Mouse (Mus musculus) liver, postnatal 0 days (tissue): ENCODE results near the gene Nolc1. TPM values are rescaled to one million over a fixed set of nuclear protein-coding genes. Genes with fewer than 3 reads are reported as not detected.

Experiments used
- ATAC-seq: fragments of 200-750 bp; cut with Nextera tagmentation; 2 replicates; pipeline ENCODE4 v1.8.0; 2017; ENCODE audit warnings: mild to moderate bottlenecking, moderate library complexity
- DNase-seq: peaks from one replicate; pipeline ENCODE4 v3.0.0-alpha.2; 2016
- H3K27ac ChIP-seq: fragments of 300-500 bp; sonication (generic); 2 replicates; pipeline ENCODE4 v1.5.1; 2014; ENCODE audit warnings: antibody characterized with exemption, moderate library complexity, mild to moderate bottlenecking, low read depth
- H3K27me3 ChIP-seq: fragments of 300-500 bp; sonication (generic); 2 replicates; pipeline ENCODE4 v1.6.1; 2014; ENCODE audit warnings: low read length, control low read depth, mixed read lengths; ENCODE audit not compliant: insufficient read depth
- H3K36me3 ChIP-seq: fragments of 300-500 bp; sonication (generic); replicated peaks from 2 replicates; pipeline ENCODE4 v1.6.1; 2014; ENCODE audit warnings: mild to moderate bottlenecking, control low read depth, low read length, moderate library complexity, mixed read lengths; ENCODE audit not compliant: insufficient read depth
- H3K4me1 ChIP-seq: fragments of 300-500 bp; sonication (generic); 2 replicates; pipeline ENCODE4 v1.6.1; 2014; ENCODE audit warnings: antibody characterized with exemption, mild to moderate bottlenecking, control low read depth; ENCODE audit not compliant: insufficient read depth
- H3K4me2 ChIP-seq: fragments of 300-500 bp; sonication (generic); 2 replicates; pipeline ENCODE4 v1.6.1; 2014; ENCODE audit warnings: low read depth, mild to moderate bottlenecking, low read length, moderate library complexity, mixed read lengths
- H3K4me3 ChIP-seq: fragments of 300-500 bp; sonication (generic); 2 replicates; pipeline ENCODE4 v1.5.1; 2014; ENCODE audit warnings: low read depth, low read length
- H3K9ac ChIP-seq: fragments of 300-500 bp; sonication (generic); replicated peaks from 2 replicates; pipeline ENCODE4 v1.6.1; 2014; ENCODE audit warnings: mild to moderate bottlenecking, moderate library complexity
- H3K9me3 ChIP-seq: fragments of 300-500 bp; sonication (generic); 2 replicates; pipeline ENCODE4 v1.6.1; 2016; ENCODE audit warnings: mild to moderate bottlenecking, control low read depth, low read length, mixed read lengths
- CTCF ChIP-seq: sonication (generic); IDR thresholded peaks from 2 replicates; pipeline ENCODE4 v1.5.1; 2016; ENCODE audit warnings: antibody characterized with exemption, low read depth
- EP300 ChIP-seq: IDR thresholded peaks from 2 replicates; pipeline ENCODE4 v1.6.1; 2016; ENCODE audit warnings: antibody characterized with exemption, low read depth, mild to moderate bottlenecking
- WGBS: fragments of 180-500 bp; shearing (Covaris S2); extraction: QIAGEN DNeasy Blood & Tissue Kit; methylation state at CpG from one replicate; pipeline ENCODE4 v1.1.7; 2014; ENCODE audit not compliant: insufficient replicate concordance; 5-methylcytosine and 5-hydroxymethylcytosine counted together
- polyA plus RNA-seq: library from polyadenylated mRNA; unstranded; fragments of >200 nt; fragmentation: Nextera tagmentation; extraction: Ambion mirVana; gene quantifications from 2 replicates; pipeline ENCODE4 v1.2.1, GENCODE M21; 2015

Gene Nolc1
- polyA plus RNA-seq, 1 experiment from 2014 or later: 26.9 TPM

DNA sequence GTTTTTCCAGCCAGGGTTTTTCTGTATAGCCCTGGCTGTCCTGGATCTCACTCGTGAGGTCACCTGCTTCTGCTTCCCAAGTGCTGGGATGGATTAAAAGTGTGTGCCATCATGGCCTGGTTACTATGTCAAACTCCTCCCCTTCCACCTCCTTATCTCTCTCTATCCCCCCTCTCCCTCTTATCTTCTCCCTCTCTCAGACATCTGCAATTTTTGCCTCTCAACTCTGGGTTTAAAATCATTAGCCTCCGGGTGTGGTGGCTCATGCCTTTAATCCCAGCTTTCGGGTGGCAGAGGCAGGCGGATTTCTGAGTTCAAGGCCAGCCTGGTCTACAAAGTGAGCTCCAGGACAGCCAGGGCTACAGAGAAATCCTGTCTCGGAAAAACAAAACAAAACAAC, 1.4 kb upstream of the Nolc1 start:
- no peak overlapping the region for H3K4me3 ChIP-seq
- H3K27ac ChIP-seq: peak overlapping the region; percentile 40; the same call in 1 of the 2 replicates
- H3K9ac ChIP-seq: no peak overlapping the region
- ATAC-seq (no peak), DNase-seq (no peak)
- H3K9me3 ChIP-seq: no peaks in the 10 kb centered on the region
- H3K36me3 ChIP-seq: peaks cover 48% of the 10 kb centered on the region
- H3K4me2 ChIP-seq: no peak overlapping the region
- peaks cover 17% of the 10 kb centered on the region for H3K4me1 ChIP-seq
- whole genome bisulfite sequencing: 66% methylated on average over 5 of the region's 5 CpGs
- H3K27me3 ChIP-seq: no peaks in the 10 kb centered on the region
- TF ChIP-seq EP300: 0 out of 2 replicates have a peak, but pooled peaks have one; percentile 23
- TF ChIP-seq CTCF: no peak

GRCm38 (mm10) chr19:46078535-46078934, 2.9 kb downstream of the Nolc1 start:
- 77% methylated on average over 3 of the region's 3 CpGs for WGBS
- Histone ChIP-seq H3K36me3 (peaks cover 52% of the 10 kb centered on the region), H3K27ac (no peak overlapping the region)

GRCm38 (mm10) chr19:46085185-46085584, 9.5 kb downstream of the Nolc1 start:
- 86% methylated on average over 8 of the region's 8 CpGs for WGBS
- DNase-seq (no peak), ATAC-seq (no peak)
- TF ChIP-seq EP300 (no peak), CTCF (no peak)
- H3K4me2 ChIP-seq: no peak overlapping the region
- peaks cover 48% of the 10 kb centered on the region for H3K36me3 ChIP-seq
- no peaks in the 10 kb centered on the region for H3K4me1 ChIP-seq
- no peaks in the 10 kb centered on the region for H3K27me3 ChIP-seq
- no peak overlapping the region for H3K4me3 ChIP-seq
- no peak overlapping the region for H3K27ac ChIP-seq
- H3K9ac ChIP-seq: no peak overlapping the region
- no peaks in the 10 kb centered on the region for H3K9me3 ChIP-seq

More at GRCm38 (mm10) chr19:46078535-46078934, 2.9 kb downstream of the Nolc1 start:
- no peak for ATAC-seq
- H3K9me3 ChIP-seq: no peaks in the 10 kb centered on the region
- no peak overlapping the region for H3K4me3 ChIP-seq
- H3K9ac ChIP-seq: no peak overlapping the region
- peaks cover 17% of the 10 kb centered on the region for H3K4me1 ChIP-seq
- no peaks in the 10 kb centered on the region for H3K27me3 ChIP-seq
- no peak overlapping the region for H3K4me2 ChIP-seq
- DNase-seq: no peak
- no peak for TF ChIP-seq EP300

GRCm38 (mm10) chr19:46086337-46086736, 10.7 kb downstream of the Nolc1 start:
- TF ChIP-seq CTCF: peak; percentile 86
- TF ChIP-seq EP300: no peak
- 37% methylated on average over 3 of the region's 3 CpGs for WGBS
- no peak overlapping the region for H3K27ac ChIP-seq
- no peak overlapping the region for H3K9ac ChIP-seq
- no peaks in the 10 kb centered on the region for H3K9me3 ChIP-seq
- no peaks in the 10 kb centered on the region for H3K27me3 ChIP-seq
- ATAC-seq (no peak), DNase-seq (peak; percentile 74)
- H3K36me3 ChIP-seq: peaks cover 38% of the 10 kb centered on the region
- no peak overlapping the region for H3K4me2 ChIP-seq
- H3K4me3 ChIP-seq: no peak overlapping the region
- no peaks in the 10 kb centered on the region for H3K4me1 ChIP-seq

DNA sequence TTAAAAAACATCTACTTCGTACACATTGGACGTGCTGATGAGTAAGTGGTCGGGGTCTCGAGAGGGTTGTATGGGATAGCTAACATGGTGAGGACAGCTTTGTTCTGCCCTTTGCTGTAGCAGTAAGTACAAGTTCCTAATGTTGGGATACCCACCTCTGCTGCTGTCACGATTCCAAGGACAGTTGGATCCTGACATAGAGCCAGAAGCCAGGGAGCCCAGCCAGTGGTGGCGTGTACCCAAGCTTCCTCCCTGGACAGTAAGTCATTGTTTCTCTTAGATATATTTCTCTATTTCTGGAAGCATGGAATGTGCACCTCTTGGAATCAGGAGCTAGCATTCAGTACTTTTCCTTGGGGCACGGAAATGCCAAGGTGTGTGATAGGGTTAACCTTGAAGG, 12.2 kb downstream of the Nolc1 start:
- no peak for DNase-seq
- Histone ChIP-seq H3K36me3 (peaks cover 23% of the 10 kb centered on the region), H3K4me1 (no peaks in the 10 kb centered on the region), H3K4me2 (no peak overlapping the region), H3K27ac (no peak overlapping the region), H3K9ac (no peak overlapping the region), H3K27me3 (no peaks in the 10 kb centered on the region), H3K4me3 (no peak overlapping the region), H3K9me3 (no peaks in the 10 kb centered on the region)
- 73% methylated on average over 7 of the region's 7 CpGs for WGBS
- ATAC-seq: no peak
- TF ChIP-seq EP300: no peak
- no peak for TF ChIP-seq CTCF

DNA sequence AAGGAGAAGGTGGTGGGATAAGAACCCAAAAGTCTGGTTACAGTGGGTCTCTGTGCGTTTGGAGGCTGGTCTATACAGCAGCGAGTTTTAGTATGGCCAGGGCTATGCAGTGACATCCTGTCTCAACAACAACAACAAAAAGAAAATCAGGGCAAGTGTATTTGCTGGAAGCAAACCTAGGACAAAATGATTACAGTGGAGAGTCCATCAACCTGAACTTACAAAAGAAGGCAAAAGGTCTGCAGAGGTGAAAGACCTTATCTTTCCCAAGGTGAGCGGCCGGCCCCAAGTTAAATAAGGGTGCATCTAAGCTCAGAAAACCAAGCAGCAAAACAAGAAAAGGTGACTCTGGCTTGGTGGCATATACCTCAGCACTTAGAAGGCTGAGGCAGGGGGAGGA, 16.0 kb downstream of the Nolc1 start:
- no peaks in the 10 kb centered on the region for H3K4me1 ChIP-seq
- no peak overlapping the region for H3K4me2 ChIP-seq
- no peak for ATAC-seq
- H3K27ac ChIP-seq: no peak overlapping the region
- H3K27me3 ChIP-seq: no peaks in the 10 kb centered on the region
- H3K9me3 ChIP-seq: no peaks in the 10 kb centered on the region
- DNase-seq: no peak
- H3K9ac ChIP-seq: no peak overlapping the region
- TF ChIP-seq CTCF (no peak), EP300 (no peak)
- no peak overlapping the region for H3K4me3 ChIP-seq
- H3K36me3 ChIP-seq: no peaks in the 10 kb centered on the region
- 76% methylated on average over 4 of the region's 4 CpGs for WGBS

- ATAC-seq: no peak
- H3K36me3 ChIP-seq: no peaks in the 10 kb centered on the region
- no peak overlapping the region for H3K27ac ChIP-seq
- H3K4me3 ChIP-seq: no peak overlapping the region
- no peaks in the 10 kb centered on the region for H3K4me1 ChIP-seq
- no peak overlapping the region for H3K4me2 ChIP-seq
- H3K9me3 ChIP-seq: no peaks in the 10 kb centered on the region
- DNase-seq: no peak
- 85% methylated on average over 2 of the region's 2 CpGs for WGBS
- no peak for TF ChIP-seq EP300
- no peak for TF ChIP-seq CTCF
- H3K27me3 ChIP-seq: no peaks in the 10 kb centered on the region
- H3K9ac ChIP-seq: no peak overlapping the region
Observed at GRCm38 (mm10) chr19:46094144-46094543, 18.5 kb downstream of the Nolc1 start.
